Mouse (Mus musculus): ENCODE measurements at regions not wholly inside any gene's neighbourhood (a gene's known extent, or its start where the extent isn't known, plus 50 kb on each side); places are given as distances from the start of the nearest gene placed in this dataset.

GRCm38 (mm10) chr1:71996828-71997227, 215.3 kb downstream of the Mreg start:
- no peak for ATAC-seq
- no peaks in the 10 kb centered on the region for H3K36me3 ChIP-seq (ENCODE audit: control insufficient read depth, insufficient read depth)
- H3K4me1 ChIP-seq (replicated peaks; ENCODE audit: control insufficient read depth, insufficient read depth, low read length) = no peaks in the 10 kb centered on the region
- no peak overlapping the region for H3K9ac ChIP-seq (ENCODE audit: low read depth, low read length)
- TF ChIP-seq CTCF (IDR thresholded peaks at IDR 0.05; ENCODE audit: low read depth) = no peak
- H3K27ac ChIP-seq (ENCODE audit: low read depth, low read length) = no peak overlapping the region
- WGBS = 67% methylated on average over 2 of the region's 2 CpGs
- no peaks in the 10 kb centered on the region for H3K9me3 ChIP-seq (ENCODE audit: control insufficient read depth)
- no peaks in the 10 kb centered on the region for H3K27me3 ChIP-seq (replicated peaks; ENCODE audit: control insufficient read depth, insufficient read depth, low read length)
- H3K4me3 ChIP-seq (ENCODE audit: low read depth, low read length) = no peak overlapping the region
- no peak overlapping the region for H3K4me2 ChIP-seq (replicated peaks; ENCODE audit: low read depth)

DNA sequence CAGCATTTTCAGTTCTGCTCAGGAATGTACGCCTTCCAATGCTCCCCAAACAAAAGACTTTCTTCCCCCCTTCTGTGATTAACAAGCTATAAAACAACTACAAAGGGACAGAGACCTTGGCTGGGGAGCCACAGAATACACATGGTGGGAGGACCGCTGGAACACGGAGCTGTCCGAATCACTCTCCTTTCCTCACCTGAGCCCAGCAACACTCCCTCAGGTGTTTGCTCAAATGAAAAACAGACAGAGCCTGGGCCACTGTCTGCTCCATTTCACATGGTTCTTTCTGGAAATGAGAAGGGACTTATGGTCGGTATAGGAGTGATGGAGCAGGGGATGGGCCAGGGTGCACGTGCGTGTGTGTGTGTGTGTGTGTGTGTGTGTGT, 215.9 kb downstream of the Mreg start:
- Histone ChIP-seq H3K4me3 (ENCODE audit: low read depth, low read length) (no peak overlapping the region), H3K4me1 (replicated peaks; ENCODE audit: control insufficient read depth, insufficient read depth, low read length) (no peaks in the 10 kb centered on the region), H3K9me3 (ENCODE audit: control insufficient read depth) (no peaks in the 10 kb centered on the region), H3K27me3 (replicated peaks; ENCODE audit: control insufficient read depth, insufficient read depth, low read length) (no peaks in the 10 kb centered on the region), H3K4me2 (replicated peaks; ENCODE audit: low read depth) (no peak overlapping the region), H3K9ac (ENCODE audit: low read depth, low read length) (no peak overlapping the region), H3K36me3 (ENCODE audit: control insufficient read depth, insufficient read depth) (no peaks in the 10 kb centered on the region), H3K27ac (ENCODE audit: low read depth, low read length) (no peak overlapping the region)
- no peak for ATAC-seq
- TF ChIP-seq CTCF (IDR thresholded peaks at IDR 0.05; ENCODE audit: low read depth) = no peak
- WGBS = 61% methylated on average over 7 of the region's 7 CpGs

DNA sequence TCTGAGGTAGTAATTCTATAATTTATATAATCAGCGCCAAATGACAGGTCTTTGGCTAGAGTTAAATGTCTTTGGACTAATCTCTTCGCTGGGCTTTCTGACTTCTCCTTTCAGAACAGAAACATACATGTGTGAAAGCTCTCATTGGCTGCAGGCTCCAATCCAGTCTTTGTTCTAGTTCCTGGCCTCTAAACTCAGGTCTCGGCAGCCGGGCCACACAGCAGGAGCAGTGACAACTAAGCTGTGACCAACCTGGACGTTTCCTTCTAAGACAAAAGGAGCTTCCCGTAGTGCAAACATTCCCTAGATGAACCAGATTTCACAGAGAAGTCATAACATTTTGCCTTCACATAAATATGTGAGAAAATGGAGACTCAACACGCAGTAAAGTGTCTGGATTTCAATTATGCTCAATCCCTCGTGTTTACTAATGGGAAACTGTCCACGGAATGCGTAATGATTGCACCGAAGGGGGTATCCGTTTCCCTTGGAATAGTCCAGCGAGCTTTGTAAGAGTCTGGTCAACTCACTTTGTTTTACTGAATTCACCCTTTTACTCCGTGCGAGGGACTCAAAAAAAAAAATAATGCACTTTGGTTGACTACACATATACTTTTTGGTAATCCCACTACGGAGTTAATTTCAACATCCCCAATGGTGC, 216.4 kb downstream of the Mreg start:
- H3K4me3 ChIP-seq (ENCODE audit: low read depth, low read length) = no peak overlapping the region
- ATAC-seq = no peak

GRCm38 (mm10) chr1:71990936-71991335, 221.2 kb downstream of the Mreg start:
- Histone ChIP-seq H3K36me3 (ENCODE audit: control insufficient read depth, insufficient read depth) (no peaks in the 10 kb centered on the region), H3K9me3 (ENCODE audit: control insufficient read depth) (no peaks in the 10 kb centered on the region), H3K9ac (ENCODE audit: low read depth, low read length) (no peak overlapping the region), H3K4me3 (ENCODE audit: low read depth, low read length) (no peak overlapping the region), H3K27ac (ENCODE audit: low read depth, low read length) (no peak overlapping the region), H3K4me1 (replicated peaks; ENCODE audit: control insufficient read depth, insufficient read depth, low read length) (no peaks in the 10 kb centered on the region), H3K4me2 (replicated peaks; ENCODE audit: low read depth) (no peak overlapping the region), H3K27me3 (replicated peaks; ENCODE audit: control insufficient read depth, insufficient read depth, low read length) (no peaks in the 10 kb centered on the region)
- 62% methylated on average over 3 of the region's 3 CpGs for WGBS
- ATAC-seq = no peak
- TF ChIP-seq CTCF (IDR thresholded peaks at IDR 0.05; ENCODE audit: low read depth) = no peak

More for the DNA sequence above, 216.4 kb downstream of the Mreg start:
- no peak for TF ChIP-seq CTCF (IDR thresholded peaks at IDR 0.05; ENCODE audit: low read depth)
- H3K9ac ChIP-seq (ENCODE audit: low read depth, low read length) = no peak overlapping the region
- H3K4me1 ChIP-seq (replicated peaks; ENCODE audit: control insufficient read depth, insufficient read depth, low read length) = no peaks in the 10 kb centered on the region
- H3K9me3 ChIP-seq (ENCODE audit: control insufficient read depth) = no peaks in the 10 kb centered on the region
- whole genome bisulfite sequencing = 64% methylated on average over 16 of the region's 16 CpGs
- H3K27ac ChIP-seq (ENCODE audit: low read depth, low read length) = no peak overlapping the region
- no peaks in the 10 kb centered on the region for H3K27me3 ChIP-seq (replicated peaks; ENCODE audit: control insufficient read depth, insufficient read depth, low read length)
- no peak overlapping the region for H3K4me2 ChIP-seq (replicated peaks; ENCODE audit: low read depth)
- H3K36me3 ChIP-seq (ENCODE audit: control insufficient read depth, insufficient read depth) = no peaks in the 10 kb centered on the region

DNA sequence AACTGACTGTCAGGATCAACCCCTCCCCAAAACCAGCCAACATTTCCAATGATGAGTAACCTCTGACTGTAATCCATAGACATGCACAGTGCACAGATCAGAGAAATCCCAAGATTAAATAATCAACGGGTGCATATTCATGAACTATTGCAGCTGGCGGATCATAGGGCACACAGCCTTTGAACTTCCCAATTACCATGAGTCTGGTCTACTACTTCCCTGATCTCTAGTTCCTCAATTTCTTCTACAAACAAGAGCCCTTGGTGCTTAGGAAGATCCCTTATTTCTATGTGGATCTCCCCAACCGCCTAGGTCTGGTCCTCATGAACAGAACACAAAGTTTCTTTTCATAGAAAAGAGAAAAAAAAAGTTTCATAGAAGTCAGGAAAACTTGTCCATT, 224.0 kb downstream of the Mreg start:
- Histone ChIP-seq H3K9ac (ENCODE audit: low read depth, low read length) (no peak overlapping the region), H3K4me1 (replicated peaks; ENCODE audit: control insufficient read depth, insufficient read depth, low read length) (no peaks in the 10 kb centered on the region), H3K27ac (ENCODE audit: low read depth, low read length) (no peak overlapping the region), H3K36me3 (ENCODE audit: control insufficient read depth, insufficient read depth) (no peaks in the 10 kb centered on the region), H3K27me3 (replicated peaks; ENCODE audit: control insufficient read depth, insufficient read depth, low read length) (no peaks in the 10 kb centered on the region), H3K4me3 (ENCODE audit: low read depth, low read length) (no peak overlapping the region), H3K9me3 (ENCODE audit: control insufficient read depth) (no peaks in the 10 kb centered on the region), H3K4me2 (replicated peaks; ENCODE audit: low read depth) (no peak overlapping the region)
- TF ChIP-seq CTCF (IDR thresholded peaks at IDR 0.05; ENCODE audit: low read depth) = no peak
- WGBS = 85% methylated on average over 3 of the region's 3 CpGs
- no peak for ATAC-seq

- TF ChIP-seq CTCF (IDR thresholded peaks at IDR 0.05; ENCODE audit: low read depth) = no peak
- no peak overlapping the region for H3K4me2 ChIP-seq (replicated peaks; ENCODE audit: low read depth)
- no peak for ATAC-seq
- H3K27ac ChIP-seq (ENCODE audit: low read depth, low read length) = no peak overlapping the region
- WGBS = 84% methylated on average over 1 of the region's 1 CpGs
- no peak overlapping the region for H3K4me3 ChIP-seq (ENCODE audit: low read depth, low read length)
- H3K9ac ChIP-seq (ENCODE audit: low read depth, low read length) = no peak overlapping the region
- H3K4me1 ChIP-seq (replicated peaks; ENCODE audit: control insufficient read depth, insufficient read depth, low read length) = no peaks in the 10 kb centered on the region
- no peaks in the 10 kb centered on the region for H3K36me3 ChIP-seq (ENCODE audit: control insufficient read depth, insufficient read depth)
- no peaks in the 10 kb centered on the region for H3K9me3 ChIP-seq (ENCODE audit: control insufficient read depth)
- no peaks in the 10 kb centered on the region for H3K27me3 ChIP-seq (replicated peaks; ENCODE audit: control insufficient read depth, insufficient read depth, low read length)
Observed at GRCm38 (mm10) chr1:71986047-71986446, 226.1 kb downstream of the Mreg start.

- Histone ChIP-seq H3K4me1 (replicated peaks; ENCODE audit: control insufficient read depth, insufficient read depth, low read length) (no peaks in the 10 kb centered on the region), H3K36me3 (ENCODE audit: control insufficient read depth, insufficient read depth) (no peaks in the 10 kb centered on the region), H3K9ac (ENCODE audit: low read depth, low read length) (no peak overlapping the region), H3K9me3 (ENCODE audit: control insufficient read depth) (no peaks in the 10 kb centered on the region), H3K27me3 (replicated peaks; ENCODE audit: control insufficient read depth, insufficient read depth, low read length) (no peaks in the 10 kb centered on the region), H3K4me3 (ENCODE audit: low read depth, low read length) (no peak overlapping the region), H3K4me2 (replicated peaks; ENCODE audit: low read depth) (no peak overlapping the region), H3K27ac (ENCODE audit: low read depth, low read length) (no peak overlapping the region)
- TF ChIP-seq CTCF (IDR thresholded peaks at IDR 0.05; ENCODE audit: low read depth) = peak; percentile 35
- whole genome bisulfite sequencing = 75% methylated on average over 7 of the region's 7 CpGs
- ATAC-seq = no peak
Observed at GRCm38 (mm10) chr1:71983786-71984185, 228.3 kb downstream of the Mreg start.
